Mouse (Mus musculus): ENCODE measurements around the gene Ect2.

DNA sequence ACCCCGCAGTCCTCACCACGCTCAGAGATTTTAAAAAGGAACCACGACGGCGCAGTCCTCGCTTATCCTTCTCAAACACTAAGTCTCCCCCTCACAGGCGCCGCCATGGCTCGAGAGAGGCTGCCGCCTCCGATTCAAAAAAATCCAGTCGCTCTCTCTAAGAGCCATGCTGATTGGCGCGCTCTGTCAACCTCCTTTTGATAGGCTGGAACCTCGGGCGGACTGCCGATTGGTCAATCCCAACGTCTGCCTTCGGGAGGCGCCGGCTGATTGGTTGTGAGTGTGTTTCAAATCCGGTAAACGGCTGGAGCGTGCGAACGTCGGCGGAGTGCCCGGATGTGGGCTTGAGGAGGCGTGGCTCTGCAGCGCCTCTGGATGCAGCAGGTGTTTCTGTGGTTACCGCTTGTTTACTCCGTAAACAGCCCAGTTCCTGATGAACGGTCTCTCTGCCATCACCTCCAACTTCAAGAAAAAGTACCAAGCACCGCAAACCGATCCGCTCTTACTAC, at the start of gene Ect2:
- TF ChIP-seq CTCF (IDR thresholded peaks at IDR 0.05; ENCODE audit: low read depth) (peak; percentile 9; the same call in 1 of the 2 replicates), EP300 (optimal IDR thresholded peaks at IDR 0.05) (no peak)
